In the genomic region with DNA sequence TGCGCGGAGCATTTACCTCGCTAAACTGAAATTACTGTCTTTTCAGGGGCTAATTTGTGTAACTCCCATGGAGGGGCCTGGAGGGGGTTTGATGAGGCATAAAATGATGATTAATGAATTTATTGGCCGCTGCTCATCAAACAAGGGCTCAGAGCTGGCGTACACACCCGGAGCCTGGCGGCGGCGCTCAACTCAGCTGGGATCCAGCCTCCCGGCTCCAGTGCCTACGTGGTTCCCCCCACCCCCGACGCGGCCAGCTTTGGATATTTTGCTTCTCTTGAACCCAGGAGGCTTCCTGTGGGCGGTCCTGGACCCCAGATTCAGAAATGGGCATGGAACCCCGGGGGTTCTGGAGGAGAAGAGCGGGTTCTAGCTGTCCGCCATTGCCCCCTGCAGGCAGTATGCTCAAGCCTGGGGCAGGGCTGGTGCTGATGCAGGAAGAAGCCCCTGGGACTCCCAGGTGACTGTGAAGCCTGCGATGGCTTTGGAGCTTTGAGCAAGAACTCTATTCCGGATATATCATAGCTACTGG, we compare ENCODE assay signal across 8 mouse cellular contexts. TPM values are rescaled to one million over a fixed set of nuclear protein-coding genes. Genes with fewer than 3 reads are reported as not detected.
DNase-seq lines count a peak whose midpoint lies in the region; ATAC-seq lines count a peak whose summit lies in the region.

No protein-coding gene starts in this region.

- peak; percentile 42 for DNase-seq in adrenal gland, postnatal 14 days
- DNase-seq in adrenal gland, postnatal 25 days = no peak
- DNase-seq in testis, postnatal 10 days (ENCODE audit: low spot score) = peak; percentile 58
- no peak for DNase-seq in testis, postnatal 14 days (ENCODE audit: low spot score)
- DNase-seq in hindbrain, embryonic 14.5 days (ENCODE audit: low spot score) = no peak
- peak; percentile 71 for DNase-seq in retina, embryonic 14.5 days (ENCODE audit: low spot score)
- no peak for DNase-seq in layer of hippocampus, adult 8-10 months (ENCODE audit: low spot score in 2 of 2)

- no peaks in the 10 kb centered on the region for H3K9me3 ChIP-seq in hindbrain, embryonic 14.5 days (ENCODE audit: control insufficient read depth, low read length)
- H3K9me3 ChIP-seq in lung, embryonic 16.5 days (ENCODE audit: control insufficient read depth, low read length) = no peaks in the 10 kb centered on the region

- H3K4me1 ChIP-seq in hindbrain, embryonic 14.5 days (replicated peaks; ENCODE audit: control insufficient read depth, insufficient read depth, low read length) = peaks cover 24% of the 10 kb centered on the region
- 0 out of 2 replicates have a peak, but pooled peaks cover 5% of the 10 kb centered on the region for H3K4me1 ChIP-seq in lung, embryonic 16.5 days (replicated peaks; ENCODE audit: control insufficient read depth, insufficient read depth, low read length)

- WGBS in hindbrain, embryonic 14.5 days = 8% methylated on average over 20 of the region's 20 CpGs
- WGBS in lung, embryonic 16.5 days = 8% methylated on average over 20 of the region's 20 CpGs

- H3K9ac ChIP-seq in hindbrain, embryonic 14.5 days = peak overlapping the region; percentile 31; the same call in 1 of the 2 replicates
- H3K9ac ChIP-seq in lung, embryonic 16.5 days (ENCODE audit: low read length) = no peak overlapping the region

- peaks cover 67% of the 10 kb centered on the region for H3K27me3 ChIP-seq in hindbrain, embryonic 14.5 days (ENCODE audit: control insufficient read depth, insufficient read depth, low read length)
- H3K27me3 ChIP-seq in lung, embryonic 16.5 days (ENCODE audit: control insufficient read depth, insufficient read depth, low read depth, low read length) = peaks cover 41% of the 10 kb centered on the region

- H3K36me3 ChIP-seq in hindbrain, embryonic 14.5 days (replicated peaks; ENCODE audit: control insufficient read depth, insufficient read depth) = no peaks in the 10 kb centered on the region
- no peaks in the 10 kb centered on the region for H3K36me3 ChIP-seq in lung, embryonic 16.5 days (ENCODE audit: control insufficient read depth, insufficient read depth, low read length)

- peak overlapping the region; percentile 84; the same call in 1 of the 2 replicates for H3K27ac ChIP-seq in hindbrain, embryonic 14.5 days
- H3K27ac ChIP-seq in lung, embryonic 16.5 days (ENCODE audit: low read length) = no peak overlapping the region

- peak overlapping the region; percentile 49 for H3K4me2 ChIP-seq in hindbrain, embryonic 14.5 days (replicated peaks)
- H3K4me2 ChIP-seq in lung, embryonic 16.5 days (ENCODE audit: low read depth, low read length) = peak overlapping the region; percentile 58

- H3K4me3 ChIP-seq in hindbrain, embryonic 14.5 days (replicated peaks; ENCODE audit: low read length) = peak overlapping the region; percentile 35
- peak overlapping the region; percentile 41 for H3K4me3 ChIP-seq in lung, embryonic 16.5 days (ENCODE audit: low read length)

- ATAC-seq in hindbrain, embryonic 14.5 days (ENCODE audit: low FRiP score) = 0 out of 2 replicates have a peak, but pooled peaks have one; percentile 31
- ATAC-seq in lung, embryonic 16.5 days (ENCODE audit: low read depth) = no peak

RNA-seq across cellular contexts. Expression of gene Irx5, which starts 9.4 kb away (rescaled TPM):
- total RNA-seq in adrenal gland, postnatal 14 days (2021) = 1.5 and 1.7 TPM in 2 replicates
- 2.9 and 3.3 TPM in 2 replicates for total RNA-seq in adrenal gland, postnatal 25 days (2021)
- 11.0 and 14.5 TPM in 2 replicates for polyA plus RNA-seq in hindbrain, embryonic 14.5 days (2014; fragmentation: Nextera tagmentation; extraction: Ambion mirVana)
- polyA plus RNA-seq in lung, embryonic 16.5 days (2015; fragmentation: Nextera tagmentation; extraction: Ambion mirVana) = 10.4 and 11.9 TPM in 2 replicates
- total RNA-seq in layer of hippocampus, adult 8-10 months (2022) = under 1 TPM in 3 of 4 experiments, not detected in 1; 0.18 to 0.49 (median 0.20) TPM

Comparison
In these comparisons a context has a peak if more than half of its experiments do, and no peak if none do; other contexts are left out.
1. DNase-seq: peak in adrenal gland, postnatal 14 days (single experiment), testis, postnatal 10 days (single experiment) and retina, embryonic 14.5 days (single experiment); none in adrenal gland, postnatal 25 days (single experiment), testis, postnatal 14 days (single experiment), hindbrain, embryonic 14.5 days (single experiment) and layer of hippocampus, adult 8-10 months (0 of 2).